Mouse (Mus musculus): ENCODE results near the gene Capzb.
A peak's percentile ranks its signal among the peaks of the same experiment; 100 is the strongest.

Gene Capzb

DNA sequence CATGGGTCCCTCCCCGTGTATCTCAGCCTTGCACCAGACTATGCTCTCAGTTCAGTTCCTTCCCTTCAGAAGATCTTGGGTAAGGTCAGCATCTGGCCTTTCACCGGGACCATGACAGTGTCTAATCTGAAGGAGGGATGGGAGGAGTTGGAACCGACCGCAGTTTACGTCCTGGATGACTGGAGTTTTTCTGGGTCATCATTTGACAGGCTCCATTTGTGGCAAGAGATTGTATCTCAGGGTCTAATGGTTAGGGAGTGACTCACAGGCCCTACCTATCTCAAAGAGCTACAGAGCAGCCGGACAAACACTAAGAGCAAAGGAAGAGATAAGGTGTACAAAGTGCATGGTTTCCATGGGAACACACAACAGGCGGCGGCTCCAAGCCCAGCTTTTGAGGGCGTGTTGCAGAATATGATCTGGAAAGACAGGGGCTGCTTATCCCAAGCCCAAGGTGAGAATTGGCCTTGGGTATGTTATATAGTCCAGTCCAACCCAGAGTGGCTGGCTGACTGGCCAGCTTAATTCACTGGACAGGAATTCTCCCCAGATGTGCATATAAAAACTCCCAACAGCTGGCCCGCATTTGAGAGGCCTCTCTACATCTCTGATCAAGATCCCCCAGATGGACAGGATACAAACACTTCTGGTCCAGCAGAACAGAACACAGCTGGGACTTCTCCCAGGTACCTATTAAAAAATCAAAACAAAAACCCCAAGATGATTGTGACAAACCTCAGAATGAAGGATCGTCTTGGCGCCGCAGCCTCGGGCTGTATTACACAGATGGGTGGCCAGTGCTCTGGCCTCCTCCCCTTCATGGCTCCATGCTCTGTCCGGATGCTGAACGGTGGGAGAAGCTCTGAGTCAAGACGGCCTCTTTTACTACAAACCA is 12.7 kb upstream of the Capzb start:
- no peak for DNase-seq

DNA sequence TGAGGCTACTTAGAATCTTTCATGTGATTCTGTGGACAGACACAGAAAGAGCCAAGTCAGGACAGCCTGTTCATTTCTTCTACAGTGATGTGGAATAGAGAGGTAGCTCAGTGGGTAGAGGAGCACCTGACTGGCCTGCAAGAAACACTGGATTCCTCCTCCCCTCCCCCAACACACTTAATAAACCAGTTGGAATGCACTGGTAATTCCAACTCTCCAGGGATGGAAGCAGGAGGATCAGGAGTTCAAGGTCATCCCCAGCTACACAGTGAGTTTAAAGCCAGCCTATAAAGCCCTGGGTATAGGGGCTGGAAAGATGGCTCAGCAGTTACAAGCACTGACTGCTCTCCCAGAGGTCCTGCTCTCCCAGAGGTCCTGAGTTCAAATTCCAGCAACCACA is 10.2 kb upstream of the Capzb start:
- no peak for DNase-seq

DNA sequence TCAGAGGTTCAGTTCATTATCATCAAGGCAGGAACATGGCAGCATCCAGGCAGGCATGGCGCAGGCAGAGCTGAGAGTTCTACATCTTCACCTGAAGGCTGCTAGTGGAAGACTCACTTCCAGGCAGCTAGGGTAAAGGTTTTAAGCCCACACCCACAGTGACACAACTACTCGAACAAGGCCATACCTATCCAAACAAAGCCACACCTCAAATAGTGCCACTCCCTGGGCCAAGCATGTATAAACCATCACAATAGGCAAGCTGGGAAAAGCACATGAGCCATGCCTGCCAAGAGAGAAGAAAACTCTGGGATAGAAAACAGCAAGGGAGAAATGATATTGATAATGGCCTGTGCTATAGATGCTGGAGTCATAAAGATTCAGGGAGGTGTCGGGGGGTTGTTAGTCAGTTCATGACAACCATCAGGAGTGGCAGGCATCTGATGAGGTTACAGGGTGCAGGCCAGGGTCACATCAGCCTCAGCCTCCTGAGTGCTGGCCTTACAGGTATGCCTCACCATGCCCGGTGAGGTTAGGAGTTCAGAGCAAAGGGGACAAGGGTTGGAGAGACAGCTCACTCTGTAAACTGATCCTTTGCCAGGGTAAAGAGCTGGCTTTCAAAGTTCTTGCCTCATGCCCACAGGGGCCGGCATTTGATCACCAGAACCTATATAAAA is 6.8 kb upstream of the Capzb start:
- no peak for DNase-seq

DNA sequence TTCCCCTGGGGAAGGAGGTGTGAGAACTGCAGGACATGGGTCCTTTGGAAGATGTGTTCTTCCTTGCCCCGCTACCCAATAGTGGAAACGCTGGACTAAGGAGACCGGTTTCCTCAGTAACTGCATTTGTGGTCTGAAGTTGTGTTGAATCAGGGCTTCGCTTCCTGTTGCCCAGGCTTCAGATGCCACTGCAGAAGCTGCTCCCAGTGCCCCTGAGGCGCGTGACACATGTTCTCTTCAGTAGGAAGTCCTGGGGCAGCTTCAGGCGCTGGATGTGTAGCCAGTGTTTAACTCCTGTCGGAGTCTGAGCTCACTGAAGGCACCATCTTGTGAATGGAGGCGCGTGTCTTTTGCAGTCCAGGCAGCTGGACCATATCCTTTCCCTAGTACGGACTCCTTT is 4.8 kb upstream of the Capzb start:
- DNase-seq = no peak

DNA sequence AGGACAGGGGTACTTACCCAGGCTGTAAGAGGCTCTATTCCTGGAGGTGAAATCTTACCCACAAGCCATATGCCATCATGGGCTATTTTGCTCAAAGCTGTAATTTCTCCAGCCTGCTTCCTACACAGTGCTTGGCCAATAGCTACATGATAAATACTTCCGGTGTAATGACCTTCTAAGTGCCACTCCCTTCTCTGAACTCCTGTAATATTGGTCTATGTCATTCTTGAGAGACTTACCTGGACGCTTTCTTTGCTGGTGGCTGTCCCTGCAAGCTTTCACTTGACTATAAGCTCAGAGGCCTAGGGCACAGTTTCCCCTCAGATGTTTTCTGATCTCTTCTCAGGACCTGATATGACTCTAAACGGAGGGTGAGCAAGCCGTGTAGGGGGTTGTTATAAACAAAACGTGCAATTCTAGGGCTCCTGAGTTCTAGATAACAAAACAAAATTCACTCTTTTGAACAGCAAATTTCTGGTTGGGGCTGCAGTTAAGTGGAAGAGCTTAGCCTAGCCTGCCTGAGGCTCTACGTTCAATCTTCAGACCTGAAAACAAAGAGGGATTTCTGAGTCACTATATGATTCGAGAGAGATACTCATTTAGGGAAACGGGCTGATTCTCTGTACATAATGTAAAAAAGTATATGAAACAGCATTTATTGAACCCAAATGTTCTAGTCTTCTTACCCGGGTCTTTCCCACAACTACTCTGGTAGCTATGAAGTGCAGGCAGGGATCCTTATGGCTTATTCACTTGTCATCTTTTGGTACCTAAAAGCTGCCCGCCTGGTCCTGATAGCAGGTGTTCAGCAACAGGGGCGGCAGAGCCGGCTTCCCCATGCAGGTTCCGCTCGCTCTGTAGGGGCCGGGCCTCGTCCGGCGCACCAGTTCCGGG is 847 bp upstream of the Capzb start:
- no peak for DNase-seq

DNA sequence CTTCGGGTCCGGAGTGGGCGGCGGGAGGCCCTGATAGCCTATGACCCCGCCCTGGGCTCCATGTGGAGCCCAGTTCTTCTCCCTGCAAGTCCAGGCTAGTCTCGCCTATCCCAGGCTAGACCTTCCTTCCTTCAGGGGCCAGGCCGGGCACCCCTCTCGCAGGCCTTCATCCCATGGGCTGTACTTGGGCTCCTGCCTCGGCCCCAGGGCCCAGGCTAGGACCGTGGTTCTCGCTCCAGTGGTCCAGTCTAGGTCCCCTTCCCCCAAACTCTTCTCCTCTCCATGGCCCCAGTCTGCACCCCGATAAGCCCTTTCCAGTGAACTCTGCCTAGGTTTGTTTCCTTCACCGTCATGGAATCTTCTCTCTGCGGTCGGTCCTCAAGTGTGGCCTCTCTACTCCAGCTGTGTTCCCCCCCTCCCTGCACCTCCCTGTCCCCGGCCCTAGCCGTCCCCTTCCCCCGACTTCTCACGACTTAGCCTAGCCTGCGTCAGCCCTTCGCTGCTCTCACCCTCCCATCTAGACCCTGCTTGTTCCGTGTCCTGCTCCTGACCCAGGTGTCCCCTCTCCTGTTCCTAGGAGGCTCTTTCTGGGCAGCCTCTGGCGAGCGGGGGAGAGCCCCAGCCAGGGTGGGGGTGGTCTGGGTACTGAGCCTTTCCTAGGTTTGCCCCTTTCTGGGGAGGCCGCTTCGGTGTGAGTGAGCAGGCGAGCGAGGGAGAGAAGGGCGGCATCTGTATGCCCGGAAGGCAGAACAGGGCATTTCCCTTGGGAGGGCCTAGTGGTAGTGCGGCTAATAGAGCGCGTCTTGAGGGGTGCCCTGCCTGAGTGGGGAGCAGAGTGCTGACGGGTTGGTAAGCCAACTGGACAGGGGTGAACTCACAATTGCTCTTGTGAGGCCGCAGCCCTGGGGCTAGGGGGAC is 736 bp downstream of the Capzb start:
- DNase-seq = peak; percentile 51

DNA sequence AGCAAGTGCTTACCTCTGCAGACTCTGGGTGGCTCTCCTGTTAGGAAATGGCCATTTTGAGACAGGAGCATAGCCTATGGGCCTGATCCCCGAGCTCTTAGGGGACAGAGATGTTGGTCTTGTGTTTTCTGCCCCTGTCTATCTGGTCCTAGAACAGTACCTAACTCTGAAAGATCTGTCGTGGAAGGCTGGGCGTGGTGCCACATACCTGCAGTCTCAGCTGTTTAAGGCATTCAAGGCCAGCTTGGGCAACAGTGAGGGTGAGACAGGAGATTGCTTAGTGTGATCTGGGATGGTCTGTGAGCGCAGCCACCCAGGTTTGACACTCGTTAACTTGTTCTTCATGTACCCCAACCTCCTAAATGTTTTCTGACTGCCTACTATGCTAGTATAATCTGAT is 2.4 kb downstream of the Capzb start:
- DNase-seq = no peak

DNA sequence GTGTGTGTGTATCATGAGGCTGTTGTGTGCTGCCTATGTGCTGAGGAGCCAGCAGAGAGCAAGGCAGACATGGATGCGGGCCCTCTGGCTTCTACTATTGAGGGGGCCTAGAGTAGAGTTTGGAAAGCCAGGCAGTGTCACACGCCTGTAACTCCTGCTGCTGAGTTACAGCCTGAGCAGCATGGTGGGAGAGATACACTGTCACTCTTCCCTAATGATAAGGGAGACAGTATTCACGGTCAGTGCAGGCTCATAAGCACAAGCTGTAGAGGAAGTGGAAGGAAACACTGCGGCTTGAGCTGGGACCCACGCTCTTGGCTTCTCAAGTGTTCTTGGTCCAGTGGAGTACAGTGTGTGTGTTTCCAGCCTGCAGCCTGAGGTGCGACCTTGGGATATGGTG is 3.8 kb downstream of the Capzb start:
- no peak for DNase-seq

DNA sequence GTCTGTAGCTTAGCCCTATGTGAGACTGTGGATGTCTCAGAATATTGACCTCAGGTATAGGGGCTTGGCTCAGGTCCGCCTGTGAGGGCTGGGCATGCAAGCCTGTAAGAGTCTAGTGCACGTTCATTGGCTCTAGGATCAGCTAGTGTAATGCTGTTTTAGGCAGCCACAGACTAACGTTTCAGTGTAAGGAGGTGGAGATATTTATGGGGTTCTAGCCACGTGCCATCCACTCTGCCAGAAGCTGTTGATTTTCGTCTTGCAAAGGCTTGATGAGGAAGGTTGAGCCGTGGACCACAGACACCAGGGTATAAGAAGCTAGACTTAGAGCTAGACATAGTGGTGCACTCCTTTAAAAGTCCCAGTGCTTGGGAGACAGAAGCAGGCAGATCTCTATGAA is 4.2 kb downstream of the Capzb start:
- no peak for DNase-seq

DNA sequence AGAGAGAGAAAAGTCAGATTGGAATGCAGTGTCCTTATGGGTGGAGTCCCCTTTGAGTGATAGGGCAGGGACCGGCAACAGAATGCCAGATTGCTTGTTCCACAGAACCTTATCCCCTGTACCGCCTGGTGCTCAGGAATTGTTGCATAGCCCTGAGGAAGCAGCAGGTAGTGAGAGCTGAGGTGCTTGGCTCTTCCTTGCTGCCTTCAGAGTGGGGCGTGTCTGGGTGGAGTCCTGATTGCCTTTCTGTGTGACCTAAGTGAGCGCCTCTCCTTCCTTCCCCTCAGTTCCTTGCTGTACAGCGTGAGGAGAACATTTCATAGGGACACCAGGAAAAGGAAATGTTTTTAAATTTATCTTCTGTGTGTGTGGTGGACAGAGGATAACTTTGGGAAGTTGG is 4.8 kb downstream of the Capzb start:
- DNase-seq = no peak

DNA sequence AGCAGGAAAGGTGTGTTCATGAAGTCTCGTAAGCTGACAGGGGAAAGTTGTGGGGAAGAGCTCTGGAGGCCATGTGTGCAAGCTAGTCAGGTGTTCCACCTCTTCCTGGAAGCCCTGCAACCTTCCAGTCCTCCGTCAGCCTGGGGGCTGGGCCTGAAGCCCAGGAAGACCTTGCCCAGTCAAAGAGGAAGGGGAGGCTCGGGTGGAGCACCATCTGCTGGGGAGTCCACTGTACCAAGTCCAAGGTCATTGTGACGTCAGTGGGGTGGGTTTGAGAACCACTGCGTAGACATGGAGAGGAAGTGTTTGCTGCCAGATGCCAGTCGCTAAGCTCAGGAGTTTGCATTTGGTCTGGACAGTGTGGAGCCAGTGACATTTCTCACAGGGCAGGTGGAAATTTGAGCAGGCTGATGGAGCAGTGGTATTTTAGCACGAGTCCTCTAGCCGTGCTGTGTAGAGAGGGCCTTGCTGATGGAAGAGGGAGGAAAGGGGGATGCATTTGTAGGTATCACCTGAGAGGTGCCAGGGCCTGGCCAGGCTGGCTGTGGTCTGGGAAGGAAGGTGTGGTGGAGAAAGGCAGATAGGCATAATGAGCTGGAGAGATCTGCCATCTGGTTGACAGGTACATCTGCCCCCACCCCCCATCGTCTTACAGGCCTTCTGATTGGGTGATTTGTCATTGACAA is 5.4 kb downstream of the Capzb start:
- no peak for DNase-seq

DNA sequence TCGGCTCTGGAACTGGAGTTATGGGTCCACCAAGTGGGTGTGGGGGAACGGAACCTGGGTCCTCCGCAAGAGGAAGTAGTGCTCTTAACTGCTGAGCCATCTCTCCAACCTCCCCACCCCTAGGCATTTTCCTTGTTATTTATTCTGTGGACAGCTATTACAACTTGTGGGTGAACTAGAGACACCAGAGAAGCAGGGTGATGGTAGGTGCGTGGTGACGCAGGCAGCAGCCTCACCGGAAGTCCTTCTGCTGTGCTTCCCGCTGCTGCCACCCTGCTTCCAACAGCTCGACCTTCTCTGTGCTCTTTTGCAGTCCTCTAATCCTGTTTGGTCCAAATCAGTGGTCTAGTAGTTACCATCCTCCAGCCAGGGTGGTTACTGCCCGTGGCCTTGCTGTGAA is 6.4 kb downstream of the Capzb start:
- DNase-seq = no peak

DNA sequence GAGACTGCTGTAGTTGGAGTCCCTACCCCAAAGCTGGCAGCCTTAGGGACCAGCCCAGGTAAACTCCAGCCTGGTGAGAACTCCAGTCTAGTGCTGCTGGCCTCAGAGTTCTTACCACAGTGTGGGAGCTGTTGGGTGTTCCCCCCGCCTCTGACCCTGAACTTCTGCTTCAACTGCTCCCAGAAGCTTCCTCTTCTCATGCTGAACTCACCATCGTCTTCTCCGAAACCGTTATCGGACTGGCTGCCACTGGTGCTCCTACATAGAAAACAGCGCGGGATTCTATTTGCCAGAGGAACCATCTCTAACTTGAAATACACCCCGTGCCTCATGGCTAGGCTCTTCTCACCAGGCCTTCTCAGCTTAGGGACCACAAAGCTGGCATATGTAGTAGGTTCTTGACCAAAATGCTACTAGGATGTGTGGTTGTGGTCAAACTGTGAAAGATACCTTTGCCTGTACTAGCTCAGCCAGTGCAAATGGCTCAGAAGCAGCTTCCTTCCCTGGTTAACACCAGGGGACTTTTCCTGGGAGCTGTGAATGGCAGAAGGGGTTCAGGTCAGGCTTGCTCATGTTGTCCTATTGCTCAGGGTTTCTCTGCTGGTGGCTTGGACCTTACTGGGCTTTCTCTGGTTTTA is 7.1 kb downstream of the Capzb start:
- no peak for DNase-seq

DNA sequence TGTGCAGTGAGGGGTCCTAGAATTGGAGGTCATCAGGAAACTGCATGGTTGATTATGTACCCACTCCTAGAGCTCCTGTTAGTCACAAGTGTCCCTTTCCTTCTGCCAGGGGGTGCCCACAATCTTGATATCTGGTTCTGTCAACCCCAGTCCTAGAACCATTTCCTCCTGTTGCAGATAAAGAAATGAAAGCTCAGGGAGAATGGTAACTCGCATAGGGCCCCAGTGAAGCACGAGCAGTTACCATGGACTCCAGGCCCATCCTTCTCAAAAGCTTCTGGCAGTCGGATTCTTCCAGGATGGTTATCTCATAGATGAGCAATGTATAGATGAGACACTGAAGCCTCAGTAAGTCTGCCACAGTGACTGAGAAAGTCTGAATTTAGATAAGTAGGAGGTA is 8.2 kb downstream of the Capzb start:
- no peak for DNase-seq

DNA sequence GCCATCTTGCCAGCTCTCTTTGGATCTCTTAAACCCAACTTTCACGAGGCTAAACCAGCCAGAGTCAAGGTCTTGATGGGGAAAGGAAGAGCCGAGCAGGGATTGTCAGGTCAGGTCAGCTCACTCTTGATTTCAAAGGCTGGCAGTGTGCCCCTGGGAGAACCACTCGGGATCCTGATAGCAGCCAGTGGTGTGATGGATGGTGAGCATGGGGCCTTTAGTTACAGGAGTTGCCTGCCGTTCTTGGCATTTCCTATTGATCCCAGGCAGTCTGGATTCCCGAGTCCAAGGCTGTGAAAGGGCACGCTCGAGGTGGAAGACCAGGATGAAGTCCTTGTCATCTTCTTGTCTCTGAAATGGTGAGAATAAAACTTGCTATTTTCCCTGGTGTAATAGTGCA is 9.9 kb downstream of the Capzb start:
- DNase-seq = no peak

DNA sequence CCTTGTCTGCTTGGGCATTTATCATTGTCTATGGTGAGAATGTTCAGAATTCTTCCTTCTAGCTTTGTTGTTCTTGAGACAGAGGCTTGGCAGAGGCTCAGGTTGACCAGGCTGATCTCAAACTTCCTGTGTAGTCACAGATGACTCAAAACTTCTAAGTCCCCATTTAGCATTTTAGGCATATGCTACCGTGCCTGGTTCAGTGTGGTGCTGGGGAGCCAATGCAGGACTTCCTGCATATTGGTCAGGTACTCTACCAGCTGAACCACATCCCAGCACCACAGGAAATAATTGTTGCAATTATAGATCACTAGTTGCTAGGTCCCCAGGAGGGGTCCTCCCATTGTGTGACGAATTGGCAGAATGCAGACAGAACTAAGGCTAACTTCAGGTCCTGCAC is 10.7 kb downstream of the Capzb start:
- DNase-seq = no peak

DNA sequence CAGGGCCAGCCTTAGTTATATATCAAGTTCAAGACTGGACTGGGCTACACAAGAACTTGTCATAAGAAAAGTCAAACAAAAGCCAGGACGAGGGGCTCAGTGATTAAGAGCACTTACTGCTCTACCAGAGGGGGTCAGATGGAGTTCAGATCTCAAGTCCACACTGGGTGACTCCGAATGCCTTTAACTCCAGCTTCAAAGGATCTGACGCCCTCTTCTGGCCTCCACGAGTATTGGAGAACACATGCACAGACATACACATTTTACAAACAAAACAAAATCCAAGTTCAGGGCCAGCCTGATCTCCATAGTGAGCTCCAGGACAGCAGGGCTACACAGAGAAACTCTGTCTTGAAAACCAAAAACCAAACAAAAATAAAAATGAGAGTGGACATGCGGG is 13.1 kb downstream of the Capzb start:
- DNase-seq = peak; percentile 57

DNA sequence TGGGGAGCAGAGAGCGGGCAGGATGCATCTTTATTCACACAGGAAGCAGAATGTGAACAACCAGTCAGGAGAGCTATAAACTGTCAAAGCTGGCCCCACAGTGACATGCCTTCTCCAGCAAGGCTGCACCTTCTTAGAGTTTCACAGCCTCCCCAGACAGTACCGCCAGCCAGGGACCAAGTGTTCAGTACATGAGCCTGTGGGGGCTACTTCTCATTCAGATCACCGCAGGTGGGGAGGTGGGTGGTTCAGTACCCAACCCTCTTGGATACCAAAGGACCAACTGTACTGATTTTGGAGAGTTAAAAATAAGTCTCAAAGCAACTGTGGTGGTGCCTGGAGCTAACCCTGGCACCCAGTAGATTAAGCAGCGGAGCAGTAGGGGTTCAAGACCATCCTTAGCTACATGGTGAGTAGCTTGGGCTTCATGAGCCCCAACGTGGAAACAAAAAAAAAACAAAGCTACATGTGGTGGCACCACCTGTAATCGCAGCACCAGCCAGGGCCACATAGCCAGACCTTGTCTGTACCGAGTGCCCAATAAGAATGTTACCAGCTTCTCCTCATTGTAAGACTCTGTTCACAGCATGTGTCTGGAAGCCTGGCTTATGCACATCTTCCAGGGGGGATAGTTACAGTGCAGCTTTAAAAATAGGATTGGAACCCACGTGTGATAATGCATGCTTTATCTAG is 13.8 kb downstream of the Capzb start:
- no peak for DNase-seq

DNA sequence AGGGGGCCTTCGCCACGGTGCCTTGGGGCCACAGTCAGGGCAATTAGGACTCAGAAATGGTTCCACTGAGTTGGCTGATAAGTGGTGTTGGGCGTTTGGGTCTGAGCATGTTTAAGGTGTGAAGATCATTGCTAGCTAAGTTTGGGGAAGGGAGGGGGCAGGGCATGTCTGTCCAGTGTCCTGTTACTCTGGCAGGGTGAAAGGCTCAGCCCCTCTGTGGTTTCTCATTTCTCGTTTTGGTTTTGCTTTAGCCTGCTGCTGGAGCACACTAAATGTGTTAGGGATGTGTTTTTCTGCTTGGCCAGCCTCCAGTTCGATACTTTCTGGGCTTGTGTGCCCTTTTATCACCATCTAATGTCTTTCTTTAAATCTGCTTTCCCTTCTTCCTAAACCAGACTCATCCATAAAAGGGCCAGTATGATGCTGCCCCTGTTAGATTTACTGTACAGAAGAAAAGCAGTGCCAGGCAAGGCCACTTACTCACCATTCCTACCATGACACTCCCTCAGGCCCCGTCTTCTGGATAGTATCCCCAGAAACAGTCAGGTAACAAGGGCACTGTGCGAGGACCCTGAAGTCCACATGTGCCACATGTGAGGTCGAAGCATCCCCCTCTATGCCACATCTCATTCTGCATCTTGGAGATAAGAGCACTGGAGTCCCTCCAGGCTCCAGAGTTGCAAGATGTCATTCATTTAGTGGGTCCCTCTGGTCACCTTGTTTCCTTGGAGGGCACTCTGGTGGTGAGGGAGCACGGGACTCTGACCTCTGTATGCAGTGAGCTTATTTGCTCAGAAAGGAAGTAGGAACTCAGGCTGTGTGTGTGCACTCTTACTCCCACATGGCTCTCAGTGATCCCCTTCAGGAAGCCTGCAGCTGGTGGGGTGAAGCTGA is 15.8 kb downstream of the Capzb start:
- DNase-seq = no peak
